Mouse (Mus musculus): ENCODE measurements at regions not wholly inside any gene's neighbourhood (a gene's known extent, or its start where the extent isn't known, plus 50 kb on each side); places are given as distances from the start of the nearest gene placed in this dataset.

- no peaks in the 10 kb centered on the region for H3K27me3 ChIP-seq (ENCODE audit: control insufficient read depth)
- TF ChIP-seq GATA1 (IDR thresholded peaks at IDR 0.05; ENCODE audit: low read length) (no peak), TAL1 (IDR thresholded peaks at IDR 0.05; ENCODE audit: low read length) (no peak)
- H3K4me1 ChIP-seq (ENCODE audit: control insufficient read depth), result no peaks in the 10 kb centered on the region
- H3K4me3 ChIP-seq (replicated peaks), result no peak overlapping the region
- H3K9me3 ChIP-seq (ENCODE audit: control insufficient read depth, low read length), result peaks cover 25% of the 10 kb centered on the region
- no peaks in the 10 kb centered on the region for H3K36me3 ChIP-seq (ENCODE audit: control insufficient read depth)
Measured at GRCm38 (mm10) chr12:109839946-109840524, 239.9 kb upstream of the Rtl1 start.

GRCm38 (mm10) chr12:109844723-109845601 lies 244.8 kb upstream of the Rtl1 start:
- H3K4me3 ChIP-seq (replicated peaks), result no peak overlapping the region
- no peaks in the 10 kb centered on the region for H3K27me3 ChIP-seq (ENCODE audit: control insufficient read depth)
- no peaks in the 10 kb centered on the region for H3K4me1 ChIP-seq (ENCODE audit: control insufficient read depth)
- H3K9me3 ChIP-seq (ENCODE audit: control insufficient read depth, low read length), result peaks cover 16% of the 10 kb centered on the region; the same call in 1 of the 2 replicates
- TF ChIP-seq TAL1 (IDR thresholded peaks at IDR 0.05; ENCODE audit: low read length), result no peak
- no peak for TF ChIP-seq GATA1 (IDR thresholded peaks at IDR 0.05; ENCODE audit: low read length)
- H3K36me3 ChIP-seq (ENCODE audit: control insufficient read depth), result no peaks in the 10 kb centered on the region

DNA sequence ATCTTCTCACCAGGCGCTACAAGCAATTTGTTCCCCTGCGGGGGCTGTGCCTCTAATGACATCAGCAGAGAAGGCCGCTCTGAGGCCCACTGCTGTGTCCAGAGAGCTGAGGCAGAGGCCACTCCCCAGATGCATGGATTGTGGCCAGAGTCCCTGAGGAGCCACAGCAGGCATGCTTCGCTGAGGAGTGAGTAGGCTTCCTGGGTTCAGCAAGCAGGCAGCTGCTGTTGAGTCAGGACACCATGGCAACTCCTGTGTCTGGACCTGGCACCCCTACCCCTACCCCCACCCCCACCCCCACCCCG lies 245.4 kb upstream of the Rtl1 start:
- Histone ChIP-seq H3K4me1 (ENCODE audit: control insufficient read depth) (no peaks in the 10 kb centered on the region), H3K9me3 (ENCODE audit: control insufficient read depth, low read length) (peaks cover 14% of the 10 kb centered on the region; the same call in 1 of the 2 replicates), H3K27me3 (ENCODE audit: control insufficient read depth) (no peaks in the 10 kb centered on the region), H3K4me3 (replicated peaks) (no peak overlapping the region), H3K36me3 (ENCODE audit: control insufficient read depth) (no peaks in the 10 kb centered on the region)
- TF ChIP-seq TAL1 (IDR thresholded peaks at IDR 0.05; ENCODE audit: low read length), result no peak

DNA sequence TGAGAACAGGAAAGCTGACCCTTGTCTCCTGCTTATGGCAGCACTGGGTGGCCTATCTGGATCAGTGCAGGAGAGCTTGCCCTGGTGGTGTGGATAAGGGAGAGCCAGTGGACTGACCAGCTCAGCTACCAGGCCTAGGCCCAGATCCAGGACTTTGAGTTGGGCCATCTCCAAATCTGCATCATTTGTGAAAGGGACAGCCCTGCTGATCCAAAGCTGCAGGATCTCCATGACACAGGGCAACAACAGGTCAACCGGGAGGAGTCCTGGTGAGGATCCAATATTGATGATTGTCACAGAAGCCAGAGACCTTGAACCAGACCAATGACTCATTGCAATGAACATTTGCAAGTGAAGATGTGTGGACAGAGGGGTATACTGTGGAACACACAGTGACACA lies 256.2 kb upstream of the Rtl1 start:
- H3K9me3 ChIP-seq (ENCODE audit: control insufficient read depth, low read length), result peaks cover 14% of the 10 kb centered on the region
- H3K27me3 ChIP-seq (ENCODE audit: control insufficient read depth), result no peaks in the 10 kb centered on the region
- H3K4me1 ChIP-seq (ENCODE audit: control insufficient read depth), result no peaks in the 10 kb centered on the region
- TF ChIP-seq TAL1 (IDR thresholded peaks at IDR 0.05; ENCODE audit: low read length) (no peak), GATA1 (IDR thresholded peaks at IDR 0.05; ENCODE audit: low read length) (no peak)
- H3K4me3 ChIP-seq (replicated peaks), result no peak overlapping the region
- H3K36me3 ChIP-seq (ENCODE audit: control insufficient read depth), result no peaks in the 10 kb centered on the region

DNA sequence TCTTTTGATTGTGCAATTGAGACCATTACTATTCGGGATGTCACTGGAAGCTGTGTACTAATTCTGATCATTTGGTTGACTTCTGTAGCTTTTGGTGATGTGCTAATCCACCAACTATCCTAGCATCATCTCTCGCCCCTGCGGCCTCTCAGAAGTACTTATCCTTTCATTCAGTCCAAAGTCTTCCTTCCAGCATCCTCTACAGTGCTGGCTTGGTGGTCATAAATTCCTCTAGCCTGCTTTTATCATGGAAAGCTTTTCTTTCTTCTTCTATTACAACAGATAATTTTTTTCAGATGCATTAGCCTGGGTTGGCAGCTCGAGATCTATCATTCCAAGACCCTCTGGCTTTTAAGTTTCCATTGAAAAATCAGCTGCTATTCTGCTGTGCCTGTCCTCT lies 257.6 kb upstream of the Rtl1 start:
- no peak for TF ChIP-seq TAL1 (IDR thresholded peaks at IDR 0.05; ENCODE audit: low read length)
- no peak for TF ChIP-seq GATA1 (IDR thresholded peaks at IDR 0.05; ENCODE audit: low read length)
- Histone ChIP-seq H3K27me3 (ENCODE audit: control insufficient read depth) (no peaks in the 10 kb centered on the region), H3K4me1 (ENCODE audit: control insufficient read depth) (no peaks in the 10 kb centered on the region), H3K9me3 (ENCODE audit: control insufficient read depth, low read length) (peaks cover 16% of the 10 kb centered on the region), H3K36me3 (ENCODE audit: control insufficient read depth) (no peaks in the 10 kb centered on the region), H3K4me3 (replicated peaks) (no peak overlapping the region)

- peaks cover 2% of the 10 kb centered on the region; the same call in 1 of the 2 replicates for H3K9me3 ChIP-seq (ENCODE audit: control insufficient read depth, low read length)
- no peaks in the 10 kb centered on the region for H3K4me1 ChIP-seq (ENCODE audit: control insufficient read depth)
Measured at GRCm38 (mm10) chr12:109864826-109865225, 264.7 kb upstream of the Rtl1 start.

DNA sequence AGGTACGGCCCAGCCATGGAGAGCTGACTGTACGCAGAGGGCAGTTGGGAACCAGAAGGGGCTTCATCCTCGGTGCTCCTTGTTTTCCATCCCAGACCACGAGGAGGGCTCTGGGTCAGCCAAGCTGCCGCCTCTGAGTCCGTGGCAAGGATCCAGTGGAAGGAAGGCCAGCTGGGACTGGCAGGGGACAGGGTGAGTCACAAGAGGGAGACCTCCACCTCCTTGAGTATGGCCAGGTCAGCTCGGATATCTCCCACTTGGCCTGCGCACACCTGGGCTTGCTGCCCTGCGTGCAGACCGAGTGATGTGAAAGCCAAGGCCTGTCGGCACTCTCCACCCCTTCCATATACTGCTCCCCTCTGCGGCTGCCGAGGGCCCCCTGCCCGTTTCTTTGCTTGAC lies 270.9 kb upstream of the Rtl1 start:
- H3K9me3 ChIP-seq (ENCODE audit: control insufficient read depth, low read length), result peaks cover 10% of the 10 kb centered on the region
- TF ChIP-seq GATA1 (IDR thresholded peaks at IDR 0.05; ENCODE audit: low read length) (no peak), TAL1 (IDR thresholded peaks at IDR 0.05; ENCODE audit: low read length) (no peak)
- no peaks in the 10 kb centered on the region for H3K27me3 ChIP-seq (ENCODE audit: control insufficient read depth)
- no peaks in the 10 kb centered on the region for H3K36me3 ChIP-seq (ENCODE audit: control insufficient read depth)
- no peak overlapping the region for H3K4me3 ChIP-seq (replicated peaks)
- no peaks in the 10 kb centered on the region for H3K4me1 ChIP-seq (ENCODE audit: control insufficient read depth)

More at GRCm38 (mm10) chr12:109864826-109865225, 264.7 kb upstream of the Rtl1 start:
- Histone ChIP-seq H3K36me3 (ENCODE audit: control insufficient read depth) (no peaks in the 10 kb centered on the region), H3K4me3 (replicated peaks) (no peak overlapping the region), H3K27me3 (ENCODE audit: control insufficient read depth) (no peaks in the 10 kb centered on the region)
- TF ChIP-seq GATA1 (IDR thresholded peaks at IDR 0.05; ENCODE audit: low read length) (no peak), TAL1 (IDR thresholded peaks at IDR 0.05; ENCODE audit: low read length) (no peak)

DNA sequence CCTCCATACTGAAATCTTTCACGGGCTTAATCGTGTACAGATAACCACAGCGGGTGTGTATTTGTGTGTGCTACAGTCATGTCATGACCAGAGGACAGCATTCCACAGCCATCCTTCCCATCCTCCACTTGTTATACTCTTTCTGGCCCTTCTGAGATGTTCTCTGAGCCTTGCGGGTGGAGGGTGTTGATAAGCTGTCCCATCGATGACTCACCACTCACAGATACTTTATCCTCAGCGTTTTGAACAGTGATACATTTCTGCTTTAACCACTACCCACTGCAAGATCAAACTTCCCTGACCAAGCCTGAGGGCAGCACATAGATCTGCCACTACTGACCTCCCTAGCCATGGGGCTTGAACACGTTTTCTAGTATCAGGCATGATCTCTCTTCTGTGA lies 274.3 kb upstream of the Rtl1 start:
- H3K36me3 ChIP-seq (ENCODE audit: control insufficient read depth), result no peaks in the 10 kb centered on the region
- H3K27me3 ChIP-seq (ENCODE audit: control insufficient read depth), result no peaks in the 10 kb centered on the region
- no peak overlapping the region for H3K4me3 ChIP-seq (replicated peaks)
- TF ChIP-seq GATA1 (IDR thresholded peaks at IDR 0.05; ENCODE audit: low read length) (no peak), TAL1 (IDR thresholded peaks at IDR 0.05; ENCODE audit: low read length) (no peak)
- H3K9me3 ChIP-seq (ENCODE audit: control insufficient read depth, low read length), result peaks cover 12% of the 10 kb centered on the region
- no peaks in the 10 kb centered on the region for H3K4me1 ChIP-seq (ENCODE audit: control insufficient read depth)

GRCm38 (mm10) chr12:109881108-109881507 lies 281.0 kb upstream of the Rtl1 start:
- TF ChIP-seq TAL1 (IDR thresholded peaks at IDR 0.05; ENCODE audit: low read length) (no peak), GATA1 (IDR thresholded peaks at IDR 0.05; ENCODE audit: low read length) (no peak)
- H3K36me3 ChIP-seq (ENCODE audit: control insufficient read depth), result no peaks in the 10 kb centered on the region
- H3K4me3 ChIP-seq (replicated peaks), result no peak overlapping the region
- H3K9me3 ChIP-seq (ENCODE audit: control insufficient read depth, low read length), result peaks cover 2% of the 10 kb centered on the region; the same call in 1 of the 2 replicates
- no peaks in the 10 kb centered on the region for H3K27me3 ChIP-seq (ENCODE audit: control insufficient read depth)
- no peaks in the 10 kb centered on the region for H3K4me1 ChIP-seq (ENCODE audit: control insufficient read depth)

All from erythroblast, embryonic 14.5 days (primary cell).